8 mouse cellular contexts compared by ENCODE assay signal in genomic region chr5:148831596-148832257, GRCm38 (mm10).
DNase-seq lines count a peak whose midpoint lies in the region; ATAC-seq lines count a peak whose summit lies in the region.

No protein-coding gene starts in this region.

- peaks cover 6% of the 10 kb centered on the region; the same call in 1 of the 2 replicates for H3K27me3 ChIP-seq in hindbrain, embryonic 16.5 days (replicated peaks; ENCODE audit: control insufficient read depth, insufficient read depth, low read length)

- peak overlapping the region; percentile 56 for H3K4me2 ChIP-seq in hindbrain, embryonic 16.5 days (ENCODE audit: low read length)

- no peaks in the 10 kb centered on the region for H3K36me3 ChIP-seq in hindbrain, embryonic 16.5 days (ENCODE audit: control insufficient read depth, insufficient read depth, low read length)

- ATAC-seq in hindbrain, embryonic 16.5 days = peak; percentile 71

- H3K4me1 ChIP-seq in hindbrain, embryonic 16.5 days (ENCODE audit: control insufficient read depth, insufficient read depth, low read depth, low read length) = peaks cover 13% of the 10 kb centered on the region

- H3K9ac ChIP-seq in hindbrain, embryonic 16.5 days (ENCODE audit: low read depth, low read length) = peak overlapping the region; percentile 47

- peaks cover 4% of the 10 kb centered on the region for H3K9me3 ChIP-seq in hindbrain, embryonic 16.5 days (ENCODE audit: control insufficient read depth, low read length)

- WGBS in hindbrain, embryonic 16.5 days = 7% methylated on average over 23 of the region's 23 CpGs

- no peak overlapping the region for H3K27ac ChIP-seq in hindbrain, embryonic 16.5 days (ENCODE audit: low read depth, low read length)

- peak overlapping the region; percentile 28 for H3K4me3 ChIP-seq in hindbrain, embryonic 16.5 days (ENCODE audit: low read length)

- peak; percentile 73 for DNase-seq in WW6 (ENCODE audit: low read depth, low spot score)
- DNase-seq in cerebellum, postnatal 36 days = peak; percentile 69 to 71
- peak; percentile 66 for DNase-seq in frontal cortex, postnatal 36 days (ENCODE audit: low spot score in 2 of 2)
- peak; percentile 70 for DNase-seq in left cerebral cortex, adult 18-20 months (ENCODE audit: low spot score in 2 of 2)
- DNase-seq in lung, postnatal 4 days = peak; percentile 70 to 84
- peak; percentile 65 for DNase-seq in retina, postnatal 7 days (ENCODE audit: low read depth, low spot score)
- DNase-seq in urinary bladder, adult 2 months (ENCODE audit: low spot score) = peak; percentile 49
